Mouse (Mus musculus): ENCODE data around the gene Gpr35.

GRCm38 (mm10) chr1:92911721-92912138 lies 38.9 kb upstream of the Gpr35 start:
- TF ChIP-seq POLR2A (IDR thresholded peaks at IDR 0.05; ENCODE audit: insufficient read length, low read depth) (no peak), MAX (IDR thresholded peaks at IDR 0.05; ENCODE audit: low read depth) (no peak), MYOD1 (IDR thresholded peaks at IDR 0.05; ENCODE audit: control insufficient read depth in 1 of 3, insufficient read length in 2 of 3, low read depth in 2 of 3) (peak in 2 of 3 experiments; percentile 67 to 82), REST (IDR thresholded peaks at IDR 0.05; ENCODE audit: insufficient read depth, insufficient read length) (no peak), TCF3 (IDR thresholded peaks at IDR 0.05; ENCODE audit: insufficient read length, low read depth) (no peak), POLR2AphosphoS2 (IDR thresholded peaks at IDR 0.05; ENCODE audit: insufficient read length, low read depth) (no peak), E2F4 (IDR thresholded peaks at IDR 0.05; ENCODE audit: insufficient read depth) (no peak), TCF12 (IDR thresholded peaks at IDR 0.05; ENCODE audit: insufficient read depth, poor library complexity, severe bottlenecking) (no peak), CEBPB (IDR thresholded peaks at IDR 0.05; ENCODE audit: insufficient read depth, poor library complexity, severe bottlenecking) (no peak), USF1 (IDR thresholded peaks at IDR 0.05; ENCODE audit: low read depth) (no peak), SRF (IDR thresholded peaks at IDR 0.05; ENCODE audit: control insufficient read depth, insufficient read length, low read depth) (no peak)
